ENCODE assay signal across 15 mouse cellular contexts in the genomic region with DNA sequence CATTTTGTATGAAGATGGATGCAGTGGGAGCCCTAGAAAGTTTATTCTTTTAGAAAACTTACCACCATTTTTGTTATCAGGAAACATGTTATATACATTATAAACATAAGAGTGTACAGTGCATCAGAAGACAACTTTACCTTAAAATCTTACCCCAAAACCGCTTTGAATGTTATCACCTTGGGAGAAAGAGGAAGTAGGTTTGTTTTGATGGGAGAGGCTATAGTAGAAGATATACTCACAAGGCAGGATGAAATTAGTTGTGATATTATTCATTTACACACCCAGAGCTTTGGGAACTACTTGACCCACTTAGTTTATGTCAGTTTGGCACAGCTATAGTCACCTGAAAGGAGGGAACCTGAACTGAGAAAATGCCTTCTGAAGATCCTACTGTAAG.
"Had no signal": no experiment of that assay in that cellular context is flagged by ENCODE, and none has a peak within 500 bp of the region (broad histone marks: within the 10 kb centered on the region; RNA-seq: fewer than 3 reads in every experiment).

No protein-coding gene starts in this region.

- H3K27me3 ChIP-seq: neural tube, embryonic 15.5 days; stomach, embryonic 15.5 days had no signal

- H3K4me3 ChIP-seq: neural tube, embryonic 15.5 days; stomach, embryonic 15.5 days had no signal

- H3K36me3 ChIP-seq: neural tube, embryonic 15.5 days; stomach, embryonic 15.5 days had no signal

- H3K9me3 ChIP-seq: neural tube, embryonic 15.5 days; stomach, embryonic 15.5 days had no signal

- H3K27ac ChIP-seq: neural tube, embryonic 15.5 days; stomach, embryonic 15.5 days; stomach, postnatal 0 days had no signal

- DNase-seq: retina, postnatal 1 day; right cerebral cortex, adult 18-20 months; right cerebral cortex, postnatal 14 days; right cerebral cortex, postnatal 25 days; right cerebral cortex, postnatal 4 days; spleen, adult 18-20 months; thymus, adult 18-20 months; thymus, adult 2 months; thymus, postnatal 14 days; thymus, postnatal 25 days; thymus, postnatal 36 days; thymus, postnatal 4 days had no signal

- H3K4me2 ChIP-seq: neural tube, embryonic 15.5 days; stomach, embryonic 15.5 days had no signal

- H3K9ac ChIP-seq: neural tube, embryonic 15.5 days; stomach, embryonic 15.5 days had no signal
